Mouse (Mus musculus) WW6 (cell line): ENCODE data around the gene Hdgf.
A peak's percentile ranks its signal among the peaks of the same experiment; 100 is the strongest.
"Not testable (repeated sequence)": the region's sequence is repeated elsewhere in the genome, so short reads cannot be mapped to it uniquely, and the experiment has no call there.

Experiments
- DNase-seq: peaks from one replicate; pipeline ENCODE4 v3.0.0-alpha.2; 2013; ENCODE audit warnings: low read depth, low spot score

Hdgf gene

GRCm38 (mm10) chr3:87905880-87906485 lies at the start of gene Hdgf:
Gene Hdgf (plus strand): TSS chr3:87906321.
- peak; percentile 93 for DNase-seq

DNA sequence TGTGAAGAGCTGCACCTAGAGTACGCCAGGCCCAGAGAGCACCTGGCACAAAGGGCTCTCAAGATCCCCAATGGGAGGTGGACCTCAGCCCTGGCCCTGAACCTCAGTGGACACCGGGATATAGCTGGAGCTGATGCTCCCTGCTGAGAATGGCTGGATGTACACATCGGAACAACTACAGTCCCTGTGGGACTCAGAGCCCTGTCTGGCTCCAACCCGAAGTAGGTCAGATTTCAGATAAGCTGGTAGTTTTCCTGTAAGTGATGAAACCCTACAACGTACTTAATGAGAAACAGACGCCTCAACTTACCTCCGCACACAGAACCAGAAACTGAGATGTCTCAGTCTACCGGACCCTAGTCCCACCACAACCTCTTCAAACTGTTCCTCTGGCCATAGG lies 48.5 kb upstream of the Hdgf start:
- no peak for DNase-seq

DNA sequence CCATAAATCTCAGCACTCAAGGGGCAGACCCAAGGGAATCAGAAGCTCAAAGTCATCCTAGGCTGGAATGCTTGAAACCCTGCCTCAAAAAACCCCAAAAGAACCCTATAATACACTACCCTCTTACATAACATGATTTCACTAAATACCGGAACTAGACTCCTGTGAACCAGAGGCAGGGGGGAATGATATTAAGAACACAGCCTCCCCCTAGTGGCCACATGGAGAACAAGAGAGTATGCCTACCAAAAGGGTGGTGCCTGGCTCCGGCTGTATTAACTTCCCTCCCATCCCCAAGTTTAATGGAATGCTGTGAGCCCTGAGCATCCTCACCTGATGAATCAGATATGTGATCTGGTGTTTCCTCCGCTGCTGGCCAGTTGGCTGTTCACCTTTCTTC lies 46.3 kb upstream of the Hdgf start:
- DNase-seq = peak; percentile 20

DNA sequence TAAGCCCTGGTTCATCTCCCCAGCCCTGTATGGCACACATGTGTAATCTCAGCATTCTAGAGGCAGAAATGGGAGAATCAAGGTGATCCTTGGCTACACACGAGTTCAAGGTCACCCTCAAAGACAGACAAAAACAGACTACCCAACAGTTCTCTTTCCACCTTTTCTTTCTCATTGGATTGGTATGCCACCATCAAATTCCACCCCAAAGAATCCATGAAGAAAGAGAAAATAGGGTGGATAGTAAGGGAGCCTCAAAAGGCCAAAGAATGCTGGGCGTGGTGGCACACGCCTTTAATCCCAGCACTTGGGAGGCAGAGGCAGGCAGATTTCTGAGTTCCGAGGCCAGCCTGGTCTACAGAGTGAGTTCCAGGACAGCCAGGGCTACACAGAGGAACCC lies 42.0 kb upstream of the Hdgf start:
- not testable (repeated sequence) for DNase-seq

DNA sequence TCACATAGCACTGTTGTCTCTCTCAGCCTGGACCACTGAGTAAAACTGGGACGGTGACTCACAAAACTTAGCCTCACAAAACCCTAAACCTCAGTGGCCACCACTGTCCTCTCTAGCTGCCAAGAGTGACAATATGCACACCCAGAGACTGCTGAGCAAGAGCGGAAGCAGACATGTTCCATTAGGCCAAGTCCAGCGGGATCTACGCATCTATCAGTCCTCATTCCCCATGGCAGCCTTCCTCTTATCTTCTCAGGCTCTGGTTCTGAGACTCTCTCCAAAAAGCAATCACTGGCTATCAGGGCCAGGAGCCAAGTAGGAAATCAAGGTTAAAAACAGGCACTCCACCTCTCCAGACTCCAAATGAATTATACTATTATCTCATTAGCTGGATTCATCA lies 28.4 kb upstream of the Hdgf start:
- DNase-seq = no peak

DNA sequence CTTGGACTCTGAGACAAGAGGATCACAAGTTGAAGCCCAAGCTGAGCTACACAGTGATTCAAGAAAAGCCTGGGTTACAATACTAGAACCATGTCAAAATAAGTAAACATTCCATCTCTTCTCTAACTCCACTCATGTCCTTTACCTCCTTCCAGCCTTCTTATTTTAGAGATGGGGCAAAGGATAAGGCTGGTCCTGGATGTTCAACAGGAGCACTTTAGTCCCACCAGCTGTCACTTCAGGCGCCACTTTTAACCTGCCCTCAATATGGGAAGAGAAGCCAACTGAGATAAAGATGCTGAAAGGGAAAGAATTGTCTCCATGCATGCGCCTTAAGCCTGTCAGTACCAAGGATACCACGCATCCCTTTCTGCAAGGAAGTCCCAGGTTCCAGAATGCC lies 21.8 kb upstream of the Hdgf start:
- DNase-seq = no peak

GRCm38 (mm10) chr3:87884708-87885251 lies 21.3 kb upstream of the Hdgf start:
- DNase-seq = no peak

GRCm38 (mm10) chr3:87885281-87886003 lies 20.7 kb upstream of the Hdgf start, which contains the start of gene Prcc:
Gene Prcc (minus strand): TSS chr3:87885608.
- DNase-seq = peak; percentile 95

- DNase-seq = no peak
These were observed 20.1 kb upstream of the Hdgf start for GRCm38 (mm10) chr3:87886004-87886365.

- DNase-seq = no peak
These were observed 19.7 kb upstream of the Hdgf start for GRCm38 (mm10) chr3:87886416-87886815.

DNA sequence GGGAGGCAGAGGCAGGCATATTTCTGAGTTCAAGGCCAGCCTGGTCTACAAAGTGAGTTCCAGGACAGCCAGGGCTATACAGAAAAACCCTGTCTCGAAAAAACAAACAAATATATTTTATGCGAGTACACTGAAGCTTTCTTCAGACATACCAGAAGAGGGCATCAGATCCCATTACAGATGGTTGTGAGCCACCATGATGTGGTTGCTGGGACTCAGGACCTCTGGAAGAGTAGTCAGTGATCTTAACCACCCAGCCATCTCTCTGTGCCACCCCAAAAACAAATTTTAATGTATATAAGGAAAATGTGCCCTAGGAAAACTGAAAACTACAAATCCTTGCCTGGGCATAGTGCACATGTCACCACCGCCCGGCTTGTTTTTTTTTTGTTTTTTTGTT lies 18.7 kb upstream of the Hdgf start:
- not testable (repeated sequence) for DNase-seq

DNA sequence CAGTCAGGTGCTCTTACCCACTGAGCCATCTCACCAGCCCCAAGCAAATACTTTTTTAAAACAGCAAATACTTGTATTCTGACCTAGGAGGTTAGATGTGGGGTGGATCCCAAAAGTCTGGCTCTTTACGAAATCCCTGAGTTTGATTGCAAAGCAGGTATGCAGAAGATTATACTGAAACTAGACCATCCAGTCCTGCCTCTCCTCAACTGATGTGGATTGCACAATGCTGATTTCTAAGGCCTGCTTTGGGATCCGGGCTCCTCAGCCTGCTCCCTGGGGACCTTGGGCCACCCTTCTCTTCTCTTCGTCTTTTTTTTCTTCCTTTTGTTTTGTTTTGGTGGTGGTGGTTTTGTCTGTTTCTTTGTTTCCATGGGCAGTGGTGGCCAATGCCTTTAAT lies 14.6 kb upstream of the Hdgf start:
- DNase-seq = no peak

GRCm38 (mm10) chr3:87893367-87893905 lies 12.7 kb upstream of the Hdgf start:
- DNase-seq = no peak

DNA sequence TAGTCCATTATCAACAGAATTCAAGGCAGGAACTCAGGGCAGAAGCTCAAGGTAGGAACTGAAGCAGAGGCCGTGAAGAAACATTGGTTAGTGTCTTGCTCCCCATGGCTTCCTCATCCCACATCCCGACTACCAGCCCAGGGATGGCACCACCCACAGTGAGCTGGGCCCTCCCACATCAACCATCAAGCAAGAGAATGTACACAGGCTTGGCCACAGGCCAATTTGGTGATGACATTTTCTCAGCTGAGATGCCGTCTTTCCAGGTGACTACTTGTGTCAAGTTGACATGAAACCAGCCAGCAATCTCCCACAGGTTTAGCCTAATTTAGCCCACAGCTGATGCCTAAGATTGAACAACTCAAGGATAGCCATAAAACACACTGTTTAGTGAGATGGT lies 6.9 kb upstream of the Hdgf start:
- DNase-seq = no peak

GRCm38 (mm10) chr3:87899776-87900175 lies 6.3 kb upstream of the Hdgf start:
- no peak for DNase-seq

- DNase-seq = no peak
These were observed 5.0 kb upstream of the Hdgf start for GRCm38 (mm10) chr3:87901036-87901624.

DNA sequence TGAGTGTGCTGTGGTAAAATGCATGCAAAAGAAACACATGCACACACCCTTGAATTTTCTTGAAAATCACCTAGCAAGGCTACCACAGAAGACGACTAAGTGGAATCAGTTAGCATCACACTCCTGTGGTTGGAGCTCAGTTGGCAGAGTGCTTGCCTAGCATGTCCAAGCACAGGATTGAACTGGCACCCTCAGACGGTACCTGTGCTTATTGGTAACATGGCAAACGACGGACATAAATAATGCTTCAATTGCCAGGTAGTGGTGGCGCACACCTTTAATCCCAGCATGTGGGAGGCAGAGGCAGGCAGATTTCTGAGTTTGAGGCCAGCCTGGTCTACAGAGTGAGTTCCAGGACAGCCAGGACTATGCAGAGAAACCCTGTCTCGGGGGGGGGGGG lies 4.2 kb upstream of the Hdgf start:
- DNase-seq = not testable (repeated sequence)

- DNase-seq = no peak
These were observed 2.3 kb upstream of the Hdgf start for GRCm38 (mm10) chr3:87903821-87904220.

DNA sequence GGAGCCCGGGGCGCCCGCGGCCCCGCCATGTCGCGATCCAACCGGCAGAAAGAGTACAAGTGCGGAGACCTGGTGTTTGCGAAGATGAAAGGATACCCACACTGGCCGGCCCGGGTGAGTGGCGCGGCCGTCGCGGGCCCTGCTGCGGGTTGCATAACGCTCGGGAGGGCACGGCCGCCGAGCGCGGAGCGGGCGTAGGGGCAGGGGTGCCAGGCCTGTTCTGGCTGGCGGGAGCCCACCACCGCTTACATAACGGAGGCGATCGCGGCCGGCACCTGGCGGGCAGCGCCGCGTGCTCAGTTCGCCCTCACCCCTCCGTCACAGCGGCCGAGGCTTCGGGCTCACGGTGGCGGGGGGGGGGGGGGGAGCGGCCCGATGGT lies 470 bp downstream of the Hdgf start:
- no peak for DNase-seq

DNA sequence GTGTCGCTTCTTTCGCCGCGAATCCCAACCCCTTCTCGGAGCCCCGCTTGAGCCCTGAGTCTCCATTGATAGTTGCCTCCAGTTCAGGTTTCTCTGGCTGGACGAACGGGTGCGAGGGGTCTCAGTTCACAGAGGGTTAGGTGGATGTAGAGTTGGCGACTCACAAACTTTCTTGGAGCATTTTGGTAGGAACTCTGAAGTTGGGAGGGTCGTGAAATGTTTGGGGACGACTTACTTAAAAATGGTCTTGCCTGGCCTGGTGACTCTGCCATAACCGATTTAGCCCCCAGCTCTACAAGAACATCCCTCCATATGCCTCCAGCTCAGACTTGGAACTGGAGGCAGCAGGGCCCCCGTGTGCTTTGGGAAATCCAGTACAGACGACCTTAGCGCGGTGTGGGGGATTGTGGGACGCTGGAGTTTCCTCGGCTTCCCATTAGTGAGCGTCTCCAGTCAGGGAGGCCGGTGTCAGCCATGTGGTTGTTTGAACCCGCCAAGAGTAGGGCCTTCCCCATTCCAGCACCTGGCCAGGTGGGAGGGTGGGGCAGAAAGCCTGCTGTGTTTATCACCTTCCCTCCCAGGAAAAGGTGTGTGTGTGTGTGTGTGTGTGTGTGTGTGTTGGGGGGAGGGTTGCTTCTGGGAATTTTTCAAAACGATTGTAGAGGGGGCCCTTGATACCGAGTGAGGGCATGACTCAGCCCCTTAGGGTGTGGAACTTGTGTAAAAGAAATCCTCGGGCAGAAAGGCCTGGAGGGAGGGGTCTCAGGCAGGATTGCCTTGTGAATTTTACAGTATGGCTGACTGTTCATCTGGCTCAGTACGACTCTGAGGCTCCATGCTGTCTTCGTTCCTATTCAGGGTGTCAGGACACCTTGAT lies 1.1 kb downstream of the Hdgf start:
- no peak for DNase-seq

DNA sequence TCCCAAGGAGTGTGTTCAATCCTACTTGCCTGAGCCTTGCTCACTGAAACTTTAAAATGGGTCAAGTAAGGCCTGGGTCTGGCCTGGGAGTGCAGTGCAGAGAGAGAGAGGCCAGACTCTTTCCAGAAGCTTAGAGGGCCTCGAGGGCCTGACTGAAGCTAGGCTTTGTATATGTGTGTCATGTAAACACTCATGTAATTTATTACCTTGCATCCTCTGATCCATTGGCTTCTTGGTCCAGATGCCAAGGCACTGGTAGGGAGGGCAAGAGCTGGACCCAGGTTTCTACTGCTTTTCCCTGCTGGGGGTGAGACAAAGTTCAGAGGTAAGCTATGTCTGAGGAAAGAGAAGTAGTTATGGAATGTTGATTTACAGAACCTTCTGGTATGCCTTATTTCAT lies 1.8 kb downstream of the Hdgf start:
- no peak for DNase-seq

DNA sequence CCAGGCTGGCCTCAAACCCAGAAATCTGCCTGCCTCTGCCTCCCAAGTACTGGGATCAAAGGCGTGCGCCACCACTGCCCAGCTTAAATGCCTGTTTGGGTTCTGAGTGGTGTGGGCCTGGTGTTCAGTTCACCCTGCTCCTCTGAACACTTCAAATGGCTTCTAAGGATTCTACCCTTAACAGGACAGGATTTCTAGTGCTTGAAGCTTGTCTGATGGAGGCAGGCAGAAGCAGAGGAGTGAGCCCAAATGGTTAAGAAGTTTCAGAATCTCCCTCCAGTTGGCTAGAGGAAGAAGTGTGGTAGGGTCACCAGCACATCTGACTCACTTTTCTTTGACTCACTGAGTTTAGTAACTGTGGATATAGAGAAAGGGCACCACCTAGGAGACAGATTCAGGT lies 3.3 kb downstream of the Hdgf start:
- DNase-seq = no peak
